Mouse (Mus musculus): Measurements from ENCODE around the gene Npas3. TPM values are rescaled to one million over a fixed set of nuclear protein-coding genes. Genes with fewer than 3 reads are reported as not detected.

Gene Npas3
- polyA plus RNA-seq, 1 experiment = 1.2 TPM

GRCm38 (mm10) chr12:53519556-53519955, 271.1 kb downstream of the Npas3 start:
- Histone ChIP-seq H3K9me3 (replicated peaks; ENCODE audit: control insufficient read depth, insufficient read depth, low read length, poor library complexity, severe bottlenecking) (no peaks in the 10 kb centered on the region), H3K27me3 (ENCODE audit: control insufficient read depth, insufficient read depth, low read length, poor library complexity, severe bottlenecking) (no peaks in the 10 kb centered on the region), H3K9ac (ENCODE audit: low read depth, poor library complexity, severe bottlenecking) (no peak overlapping the region), H3K4me3 (ENCODE audit: low read depth, low read length) (no peak overlapping the region), H3K36me3 (ENCODE audit: control insufficient read depth, insufficient read depth, low read length, poor library complexity, severe bottlenecking) (no peaks in the 10 kb centered on the region), H3K27ac (ENCODE audit: insufficient read depth, low read length) (no peak overlapping the region), H3K4me1 (ENCODE audit: control insufficient read depth, insufficient read depth, low read length) (no peaks in the 10 kb centered on the region)
- TF ChIP-seq EP300 (IDR thresholded peaks at IDR 0.05; ENCODE audit: insufficient read depth, low read depth, low read length) (no peak), POLR2A (IDR thresholded peaks at IDR 0.05; ENCODE audit: insufficient read depth, low read length) (no peak), CTCF (IDR thresholded peaks at IDR 0.05; ENCODE audit: low read depth, low read length) (no peak)

GRCm38 (mm10) chr12:53522631-53523030, 274.2 kb downstream of the Npas3 start:
- Histone ChIP-seq H3K27ac (ENCODE audit: insufficient read depth, low read length) (no peak overlapping the region), H3K9me3 (replicated peaks; ENCODE audit: control insufficient read depth, insufficient read depth, low read length, poor library complexity, severe bottlenecking) (no peaks in the 10 kb centered on the region), H3K4me1 (ENCODE audit: control insufficient read depth, insufficient read depth, low read length) (no peaks in the 10 kb centered on the region), H3K27me3 (ENCODE audit: control insufficient read depth, insufficient read depth, low read length, poor library complexity, severe bottlenecking) (no peaks in the 10 kb centered on the region), H3K4me3 (ENCODE audit: low read depth, low read length) (no peak overlapping the region), H3K36me3 (ENCODE audit: control insufficient read depth, insufficient read depth, low read length, poor library complexity, severe bottlenecking) (no peaks in the 10 kb centered on the region), H3K9ac (ENCODE audit: low read depth, poor library complexity, severe bottlenecking) (no peak overlapping the region)
- TF ChIP-seq EP300 (IDR thresholded peaks at IDR 0.05; ENCODE audit: insufficient read depth, low read depth, low read length) (no peak), CTCF (IDR thresholded peaks at IDR 0.05; ENCODE audit: low read depth, low read length) (no peak), POLR2A (IDR thresholded peaks at IDR 0.05; ENCODE audit: insufficient read depth, low read length) (no peak)

- Histone ChIP-seq H3K9me3 (replicated peaks; ENCODE audit: control insufficient read depth, insufficient read depth, low read length, poor library complexity, severe bottlenecking) (no peaks in the 10 kb centered on the region), H3K27ac (ENCODE audit: insufficient read depth, low read length) (no peak overlapping the region), H3K4me3 (ENCODE audit: low read depth, low read length) (no peak overlapping the region), H3K4me1 (ENCODE audit: control insufficient read depth, insufficient read depth, low read length) (no peaks in the 10 kb centered on the region), H3K9ac (ENCODE audit: low read depth, poor library complexity, severe bottlenecking) (no peak overlapping the region), H3K27me3 (ENCODE audit: control insufficient read depth, insufficient read depth, low read length, poor library complexity, severe bottlenecking) (no peaks in the 10 kb centered on the region), H3K36me3 (ENCODE audit: control insufficient read depth, insufficient read depth, low read length, poor library complexity, severe bottlenecking) (no peaks in the 10 kb centered on the region)
- TF ChIP-seq POLR2A (IDR thresholded peaks at IDR 0.05; ENCODE audit: insufficient read depth, low read length) = no peak
- TF ChIP-seq CTCF (IDR thresholded peaks at IDR 0.05; ENCODE audit: low read depth, low read length) = no peak
- TF ChIP-seq EP300 (IDR thresholded peaks at IDR 0.05; ENCODE audit: insufficient read depth, low read depth, low read length) = no peak
Measured at GRCm38 (mm10) chr12:53527046-53527445, 278.6 kb downstream of the Npas3 start.

GRCm38 (mm10) chr12:53529345-53529744, 280.9 kb downstream of the Npas3 start:
- TF ChIP-seq EP300 (IDR thresholded peaks at IDR 0.05; ENCODE audit: insufficient read depth, low read depth, low read length) = no peak
- no peak for TF ChIP-seq POLR2A (IDR thresholded peaks at IDR 0.05; ENCODE audit: insufficient read depth, low read length)
- no peak for TF ChIP-seq CTCF (IDR thresholded peaks at IDR 0.05; ENCODE audit: low read depth, low read length)
- Histone ChIP-seq H3K27ac (ENCODE audit: insufficient read depth, low read length) (no peak overlapping the region), H3K36me3 (ENCODE audit: control insufficient read depth, insufficient read depth, low read length, poor library complexity, severe bottlenecking) (no peaks in the 10 kb centered on the region)

GRCm38 (mm10) chr12:53536816-53537215, 288.3 kb downstream of the Npas3 start:
- H3K4me3 ChIP-seq (ENCODE audit: low read depth, low read length) = no peak overlapping the region
- no peak overlapping the region for H3K9ac ChIP-seq (ENCODE audit: low read depth, poor library complexity, severe bottlenecking)
- no peak for TF ChIP-seq CTCF (IDR thresholded peaks at IDR 0.05; ENCODE audit: low read depth, low read length)
- TF ChIP-seq POLR2A (IDR thresholded peaks at IDR 0.05; ENCODE audit: insufficient read depth, low read length) = no peak
- no peak for TF ChIP-seq EP300 (IDR thresholded peaks at IDR 0.05; ENCODE audit: insufficient read depth, low read depth, low read length)
- no peaks in the 10 kb centered on the region for H3K4me1 ChIP-seq (ENCODE audit: control insufficient read depth, insufficient read depth, low read length)
- H3K27me3 ChIP-seq (ENCODE audit: control insufficient read depth, insufficient read depth, low read length, poor library complexity, severe bottlenecking) = no peaks in the 10 kb centered on the region
- H3K36me3 ChIP-seq (ENCODE audit: control insufficient read depth, insufficient read depth, low read length, poor library complexity, severe bottlenecking) = no peaks in the 10 kb centered on the region
- no peaks in the 10 kb centered on the region for H3K9me3 ChIP-seq (replicated peaks; ENCODE audit: control insufficient read depth, insufficient read depth, low read length, poor library complexity, severe bottlenecking)
- H3K27ac ChIP-seq (ENCODE audit: insufficient read depth, low read length) = no peak overlapping the region

More at GRCm38 (mm10) chr12:53529345-53529744, 280.9 kb downstream of the Npas3 start:
- H3K9me3 ChIP-seq (replicated peaks; ENCODE audit: control insufficient read depth, insufficient read depth, low read length, poor library complexity, severe bottlenecking) = no peaks in the 10 kb centered on the region
- no peak overlapping the region for H3K9ac ChIP-seq (ENCODE audit: low read depth, poor library complexity, severe bottlenecking)
- H3K27me3 ChIP-seq (ENCODE audit: control insufficient read depth, insufficient read depth, low read length, poor library complexity, severe bottlenecking) = no peaks in the 10 kb centered on the region
- no peaks in the 10 kb centered on the region for H3K4me1 ChIP-seq (ENCODE audit: control insufficient read depth, insufficient read depth, low read length)
- no peak overlapping the region for H3K4me3 ChIP-seq (ENCODE audit: low read depth, low read length)

- H3K9me3 ChIP-seq (replicated peaks; ENCODE audit: control insufficient read depth, insufficient read depth, low read length, poor library complexity, severe bottlenecking) = no peaks in the 10 kb centered on the region
- no peak overlapping the region for H3K27ac ChIP-seq (ENCODE audit: insufficient read depth, low read length)
- TF ChIP-seq POLR2A (IDR thresholded peaks at IDR 0.05; ENCODE audit: insufficient read depth, low read length) (no peak), CTCF (IDR thresholded peaks at IDR 0.05; ENCODE audit: low read depth, low read length) (no peak), EP300 (IDR thresholded peaks at IDR 0.05; ENCODE audit: insufficient read depth, low read depth, low read length) (no peak)
- H3K36me3 ChIP-seq (ENCODE audit: control insufficient read depth, insufficient read depth, low read length, poor library complexity, severe bottlenecking) = no peaks in the 10 kb centered on the region
- no peak overlapping the region for H3K9ac ChIP-seq (ENCODE audit: low read depth, poor library complexity, severe bottlenecking)
- H3K4me3 ChIP-seq (ENCODE audit: low read depth, low read length) = no peak overlapping the region
- no peaks in the 10 kb centered on the region for H3K27me3 ChIP-seq (ENCODE audit: control insufficient read depth, insufficient read depth, low read length, poor library complexity, severe bottlenecking)
- no peaks in the 10 kb centered on the region for H3K4me1 ChIP-seq (ENCODE audit: control insufficient read depth, insufficient read depth, low read length)
Measured at GRCm38 (mm10) chr12:53556359-53556758, 307.9 kb downstream of the Npas3 start.

Data from ES-Bruce4 (cell line).